Mouse (Mus musculus) natural killer cell, adult 2 months (primary cell): ENCODE results near the gene Socs7.

ENCODE experiments used
- DNase-seq, 2 experiments: peaks; one replicate each; pipeline ENCODE4 v3.0.0; 2022; ENCODE audit warnings: low spot score in 2 of 2

Gene Socs7

DNA sequence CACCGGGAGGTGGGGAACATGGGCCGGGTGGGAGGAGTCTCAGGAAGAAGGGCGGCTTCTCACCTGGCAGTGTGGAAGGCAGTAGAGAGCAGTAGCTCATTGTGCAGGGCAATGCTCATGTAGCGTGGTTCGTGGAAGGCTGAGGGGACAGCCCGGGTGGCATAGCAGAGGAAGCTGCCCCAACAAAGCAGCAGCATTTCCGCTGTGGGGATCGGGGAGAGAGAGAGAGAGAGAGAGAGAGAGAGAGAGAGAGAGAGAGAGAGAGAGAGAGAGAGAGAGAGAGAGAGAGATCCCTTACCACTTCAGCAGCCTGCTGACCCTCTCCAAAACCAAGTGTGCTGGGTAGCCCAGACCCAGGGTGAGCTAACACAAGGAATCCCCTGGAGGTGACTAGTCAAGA, 19.2 kb upstream of the Socs7 start:
- DNase-seq, result no peak

DNA sequence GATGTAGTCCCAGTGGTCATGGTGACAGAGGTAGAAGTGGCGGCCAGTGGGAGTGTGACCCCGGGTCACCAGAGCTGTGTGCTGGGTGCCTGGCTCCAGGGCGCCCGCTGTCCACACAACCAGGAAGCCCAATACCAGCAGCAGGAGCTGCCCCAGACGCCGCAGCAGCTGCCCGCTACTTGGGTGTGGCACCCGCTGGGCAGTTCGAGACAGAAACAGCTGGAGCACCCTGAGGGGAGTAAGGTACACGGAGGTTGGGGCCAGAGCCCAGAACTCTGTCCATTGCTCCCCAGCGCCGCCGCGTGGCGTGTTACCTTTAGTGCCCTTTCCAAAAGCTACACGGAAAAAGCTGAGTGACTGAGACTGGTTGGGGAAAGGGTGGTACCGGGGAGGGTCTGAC, 18.7 kb upstream of the Socs7 start:
- peak; percentile 31 to 39 for DNase-seq

DNA sequence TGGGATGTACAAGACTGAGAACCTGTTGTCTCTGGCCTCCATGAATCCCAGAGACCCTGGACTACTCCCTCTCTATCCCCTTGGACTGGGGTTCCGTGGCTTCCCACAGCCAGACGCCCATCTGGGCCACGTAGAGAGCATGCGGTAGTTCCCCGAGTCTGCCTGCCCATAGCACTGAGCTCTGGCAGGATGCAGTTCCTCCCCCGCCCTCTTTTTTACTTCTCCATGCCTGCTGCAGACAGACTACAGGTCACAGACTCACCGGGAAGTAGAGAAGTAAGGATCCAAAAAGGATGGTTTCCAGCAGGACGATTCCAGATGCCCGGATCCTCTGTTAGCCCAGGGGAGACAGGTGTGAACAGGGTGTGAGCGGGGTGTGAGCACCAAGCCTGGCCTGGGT, 16.9 kb upstream of the Socs7 start:
- no peak for DNase-seq

DNA sequence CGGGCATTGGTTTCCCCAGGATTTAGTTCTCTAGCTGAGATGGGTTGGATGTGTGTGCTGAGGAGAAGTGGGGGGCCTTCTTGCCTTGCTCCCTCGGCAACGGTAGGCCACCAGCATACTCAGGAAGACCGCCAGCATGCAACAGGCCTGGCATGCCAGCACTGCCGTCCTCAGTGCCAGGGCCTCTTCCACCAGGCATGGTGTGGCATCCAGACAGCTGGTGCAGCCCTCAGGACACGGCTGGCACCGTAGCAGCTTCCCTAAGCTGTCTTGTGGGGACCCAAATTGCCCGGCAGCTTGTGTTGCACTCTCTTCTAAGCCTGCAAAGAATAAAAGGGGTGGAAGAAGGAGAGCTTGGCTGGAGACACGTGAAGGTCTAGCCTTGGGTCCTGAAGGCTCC, 16.0 kb upstream of the Socs7 start:
- no peak for DNase-seq

DNA sequence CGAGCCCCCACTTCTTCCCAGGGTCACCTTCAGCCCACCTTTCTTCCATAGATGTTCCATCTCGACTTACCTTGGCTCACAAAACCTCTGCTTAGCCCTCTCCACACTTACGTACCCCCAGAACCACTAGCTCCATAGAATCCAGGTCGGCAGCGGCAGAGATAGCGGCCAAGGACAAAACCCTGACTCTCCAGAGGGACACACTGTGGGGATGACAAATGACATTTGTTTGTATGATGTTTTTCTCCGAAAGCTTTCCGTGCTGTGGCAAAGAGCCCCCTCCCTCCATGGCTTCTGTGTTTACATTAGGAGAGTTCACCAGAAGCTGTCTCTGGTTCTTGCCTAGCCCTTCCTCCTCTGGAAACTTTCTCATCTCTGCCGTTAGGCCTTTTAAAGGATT, 15.1 kb upstream of the Socs7 start:
- no peak for DNase-seq

DNA sequence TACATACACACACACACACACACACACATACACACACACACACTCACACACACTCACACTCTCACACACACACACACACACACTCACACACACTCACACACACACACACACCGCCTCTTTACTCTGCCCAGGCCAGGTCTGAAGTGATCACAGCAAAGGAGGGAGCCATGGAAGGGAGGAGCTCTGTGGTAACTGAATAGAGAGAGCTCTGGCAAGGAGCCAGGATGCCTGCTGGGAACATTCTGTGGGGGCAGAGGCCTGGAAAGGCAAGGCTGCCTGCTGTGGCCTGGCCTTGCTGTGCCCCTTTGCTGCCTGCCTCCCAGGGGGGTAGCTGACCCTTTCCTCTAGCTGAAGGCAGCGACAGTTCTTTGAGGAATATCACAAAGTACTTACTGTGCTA, 12.3 kb upstream of the Socs7 start:
- DNase-seq, result no peak

DNA sequence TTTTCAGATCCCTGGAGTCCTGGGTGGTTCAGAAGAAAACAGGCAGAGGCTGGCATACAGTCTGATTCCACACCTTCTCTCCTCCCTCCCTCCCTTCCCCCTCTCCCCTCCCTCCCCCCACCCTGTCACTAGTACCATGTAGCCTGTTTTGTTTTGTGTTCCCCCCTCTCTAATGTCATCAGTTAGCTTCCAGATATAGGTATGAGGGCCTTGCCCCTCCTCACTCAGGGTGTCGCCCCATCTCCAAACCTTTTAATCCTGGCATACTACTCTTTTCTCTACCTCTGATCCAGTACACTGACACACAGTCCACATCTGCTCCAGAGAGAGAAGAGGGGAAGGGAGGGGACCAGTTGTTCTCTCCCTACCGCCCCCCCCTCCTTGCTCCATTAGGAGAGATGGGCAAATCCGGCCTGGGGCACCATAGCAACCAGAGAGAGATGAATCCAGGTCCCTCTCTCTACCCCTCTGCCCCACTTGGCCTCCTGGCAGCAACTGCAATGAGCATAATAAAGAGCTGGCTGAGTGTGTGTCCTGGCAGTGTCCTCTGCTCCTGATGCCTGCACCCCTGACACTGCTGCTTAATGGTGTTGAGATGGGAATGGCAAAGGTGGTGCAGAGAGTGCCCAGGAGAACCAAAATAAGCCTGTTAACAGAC, 10.2 kb upstream of the Socs7 start, which contains the start of gene Gpr179:
Gene Gpr179, minus strand, starts transcription at position 51 of the 658 bp plus-strand sequence.
- no peak for DNase-seq

DNA sequence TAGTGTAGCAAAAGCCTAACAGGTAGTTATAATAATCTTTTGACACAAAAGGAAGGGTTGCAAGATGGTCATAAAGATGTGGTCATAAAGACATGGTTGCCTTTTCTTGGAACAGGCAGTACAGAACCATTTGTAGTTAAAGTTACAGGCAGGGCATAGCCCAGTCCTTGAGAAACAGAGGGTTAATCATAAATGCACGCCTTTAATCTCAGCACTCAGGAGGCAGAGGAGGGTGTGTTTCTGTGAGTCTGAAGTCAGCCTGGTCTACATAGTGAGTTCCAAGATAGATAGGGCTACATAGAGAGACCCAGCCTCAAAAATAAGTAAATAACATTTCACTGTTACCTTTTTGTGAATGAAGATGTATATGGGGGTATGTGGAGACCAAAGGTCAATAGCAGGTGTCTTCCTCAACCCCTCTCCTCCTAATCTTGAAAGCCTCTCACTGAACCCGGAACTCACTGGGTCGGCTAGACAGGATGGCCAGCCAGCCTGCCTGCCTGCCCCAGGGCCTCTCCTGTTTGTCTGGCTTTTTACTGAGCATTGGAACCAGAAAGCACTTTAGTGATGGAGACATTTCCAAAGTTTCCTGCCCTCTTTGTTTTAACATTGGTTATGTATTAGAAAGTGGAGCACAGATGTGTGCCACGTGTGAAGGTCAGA, 9.3 kb upstream of the Socs7 start:
- no peak for DNase-seq

DNA sequence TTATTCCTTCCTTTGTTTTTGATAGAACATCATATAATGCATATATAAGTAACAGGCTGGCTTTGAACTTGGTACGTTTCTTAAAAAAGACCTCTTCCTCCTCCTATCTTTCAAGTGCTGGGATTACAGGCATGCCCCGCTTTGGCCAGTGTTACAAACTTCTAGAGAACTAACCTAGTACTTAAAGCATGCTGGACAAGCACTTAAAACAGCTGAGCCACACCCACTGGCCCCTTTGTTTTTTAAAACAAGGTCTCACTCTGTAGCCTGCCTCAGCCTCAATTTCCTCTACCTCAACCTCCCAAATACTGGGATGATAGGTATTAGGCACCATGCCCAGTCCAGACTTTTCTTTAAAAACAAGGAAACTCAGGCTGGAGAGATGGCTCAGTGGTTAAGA, 7.7 kb upstream of the Socs7 start:
- no peak for DNase-seq

DNA sequence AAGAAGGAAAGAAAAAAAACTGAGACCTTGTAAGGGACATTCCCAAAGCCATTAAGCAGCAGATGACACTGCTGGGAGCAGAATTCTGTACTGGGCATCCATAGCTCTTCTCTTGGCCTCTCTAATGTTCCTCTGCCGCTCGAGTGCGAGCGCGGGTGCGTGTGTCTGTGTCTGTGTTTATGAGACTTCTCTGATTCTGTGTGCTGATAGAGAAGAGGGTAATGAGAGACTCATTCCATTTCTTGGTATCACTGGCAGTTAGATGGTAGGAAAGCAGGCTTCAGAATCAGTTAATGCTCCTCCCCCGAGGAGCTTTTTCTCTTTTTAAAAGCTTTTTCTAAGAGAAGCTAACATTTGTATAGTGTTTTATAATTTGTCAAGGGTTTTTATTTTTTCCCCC, 7.1 kb upstream of the Socs7 start:
- no peak for DNase-seq

DNA sequence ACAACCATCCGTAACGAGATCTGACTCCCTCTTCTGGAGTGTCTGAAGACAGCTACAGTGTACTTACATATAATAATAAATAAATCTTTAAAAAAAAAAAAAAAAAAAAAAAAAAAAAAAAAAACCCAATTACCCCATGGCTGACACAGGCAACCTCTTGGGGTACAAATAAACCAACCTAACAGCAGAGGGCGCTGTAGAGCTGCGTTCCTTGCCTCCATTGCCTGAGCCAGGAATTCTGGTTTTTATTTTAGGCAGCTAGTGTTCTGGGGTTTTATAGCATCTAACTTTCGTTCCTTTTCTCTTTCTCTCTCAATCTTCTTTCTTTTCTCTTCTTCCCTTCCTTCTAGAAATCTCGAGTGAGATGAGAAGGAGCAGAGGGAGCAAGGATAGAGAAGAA, 4.7 kb upstream of the Socs7 start:
- peak; percentile 68 to 76 for DNase-seq

DNA sequence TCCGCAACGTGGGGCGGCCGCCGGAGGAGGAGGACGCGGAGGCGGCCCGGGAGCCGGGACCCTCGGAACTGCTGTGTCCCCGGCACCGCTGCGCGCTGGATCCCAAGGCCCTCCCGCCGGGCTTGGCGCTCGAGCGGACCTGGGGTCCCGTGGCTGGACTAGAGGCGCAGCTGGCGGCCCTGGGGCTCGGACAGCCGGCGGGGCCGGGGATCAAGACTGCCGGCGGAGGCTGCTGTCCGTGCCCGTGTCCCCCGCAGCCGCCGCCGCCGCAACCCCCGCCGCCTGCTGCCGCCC, 245 bp downstream of the Socs7 start:
- peak in 1 of 2 experiments; percentile 21 for DNase-seq

DNA sequence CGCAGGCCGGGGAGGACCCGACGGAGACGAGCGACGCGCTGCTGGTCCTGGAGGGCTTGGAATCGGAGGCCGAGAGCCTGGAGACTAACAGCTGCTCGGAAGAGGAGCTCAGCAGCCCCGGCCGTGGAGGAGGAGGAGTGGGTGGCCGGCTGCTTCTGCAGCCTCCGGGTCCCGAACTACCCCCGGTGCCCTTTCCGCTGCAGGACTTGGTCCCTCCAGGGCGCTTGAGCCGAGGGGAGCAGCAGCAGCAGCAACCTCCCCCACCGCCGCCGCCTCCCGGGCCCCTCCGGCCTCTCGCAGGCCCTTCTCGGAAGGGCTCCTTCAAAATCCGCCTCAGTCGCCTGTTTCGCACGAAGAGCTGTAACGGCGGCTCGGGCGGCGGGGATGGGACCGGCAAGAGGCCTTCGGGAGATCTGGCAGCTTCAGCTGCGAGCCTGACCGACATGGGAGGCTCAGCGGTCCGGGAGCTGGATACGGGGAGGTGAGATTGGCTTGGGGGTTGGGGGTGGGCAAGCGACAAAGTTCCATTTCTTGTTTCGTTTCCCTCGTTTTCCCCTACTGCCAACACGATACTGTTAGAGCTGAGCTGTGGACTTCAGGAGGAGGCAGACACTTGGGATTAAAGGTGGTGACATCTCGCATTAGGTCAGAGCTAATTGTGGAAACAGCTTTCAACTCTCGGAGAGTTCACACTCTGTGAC, 742 bp downstream of the Socs7 start:
- peak in 1 of 2 experiments; percentile 28 for DNase-seq

DNA sequence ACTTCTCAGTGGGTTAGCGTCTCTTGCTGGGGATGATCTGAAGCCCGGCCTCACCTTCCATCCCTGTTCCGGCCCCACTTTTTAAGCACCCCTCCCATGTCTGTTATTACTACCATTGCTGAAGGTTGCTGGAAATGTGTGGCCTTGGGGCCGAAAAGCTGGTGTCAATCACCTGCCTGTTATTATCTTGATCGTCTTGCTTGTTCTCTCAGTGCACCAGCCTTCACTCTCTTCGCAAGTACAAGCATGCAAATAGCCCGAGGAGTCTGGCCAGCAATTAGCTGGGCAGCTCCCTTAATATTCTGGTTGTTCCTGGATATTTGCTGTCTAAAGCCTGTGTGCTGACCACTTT, 1.3 kb downstream of the Socs7 start:
- no peak for DNase-seq

DNA sequence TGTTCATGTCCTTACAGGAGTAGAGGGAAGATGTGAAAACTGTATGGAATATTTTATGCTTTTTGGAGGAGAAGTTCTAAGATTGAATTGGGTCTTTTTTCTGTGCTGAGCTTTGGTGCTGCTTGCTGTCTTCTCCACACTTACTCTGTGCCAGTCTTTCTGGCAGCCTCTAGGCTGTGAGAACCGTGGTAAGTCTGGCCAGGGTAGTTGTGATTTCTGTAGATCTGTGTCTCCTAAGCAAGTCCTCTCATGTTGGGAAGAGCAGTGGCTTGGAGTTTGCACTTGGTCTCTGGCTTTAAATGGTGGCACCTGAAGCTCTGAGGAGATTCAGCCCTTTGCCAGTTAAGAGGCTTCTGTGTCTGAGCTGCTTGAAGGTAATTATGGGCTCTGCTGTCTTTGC, 3.2 kb downstream of the Socs7 start:
- DNase-seq, result no peak

DNA sequence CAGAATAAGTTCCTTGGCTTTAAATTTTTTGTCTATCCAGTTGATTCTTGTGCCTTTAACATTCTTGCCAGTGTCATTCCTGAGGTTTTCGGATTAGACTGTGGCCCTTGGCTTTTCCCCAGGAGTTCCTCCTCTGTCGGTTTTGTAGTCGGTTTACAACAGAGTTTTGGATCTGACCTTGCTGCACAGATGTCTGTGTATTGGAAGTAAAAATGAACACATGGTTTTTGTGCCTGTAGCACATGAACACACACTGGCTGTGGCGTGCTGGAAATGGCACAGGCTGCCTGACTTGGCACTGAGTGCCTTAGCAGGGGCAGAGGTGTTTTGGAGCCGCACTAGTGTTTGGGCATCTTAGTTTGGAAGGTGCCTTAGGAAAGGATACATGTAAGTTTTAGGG, 6.2 kb downstream of the Socs7 start:
- DNase-seq, result no peak

DNA sequence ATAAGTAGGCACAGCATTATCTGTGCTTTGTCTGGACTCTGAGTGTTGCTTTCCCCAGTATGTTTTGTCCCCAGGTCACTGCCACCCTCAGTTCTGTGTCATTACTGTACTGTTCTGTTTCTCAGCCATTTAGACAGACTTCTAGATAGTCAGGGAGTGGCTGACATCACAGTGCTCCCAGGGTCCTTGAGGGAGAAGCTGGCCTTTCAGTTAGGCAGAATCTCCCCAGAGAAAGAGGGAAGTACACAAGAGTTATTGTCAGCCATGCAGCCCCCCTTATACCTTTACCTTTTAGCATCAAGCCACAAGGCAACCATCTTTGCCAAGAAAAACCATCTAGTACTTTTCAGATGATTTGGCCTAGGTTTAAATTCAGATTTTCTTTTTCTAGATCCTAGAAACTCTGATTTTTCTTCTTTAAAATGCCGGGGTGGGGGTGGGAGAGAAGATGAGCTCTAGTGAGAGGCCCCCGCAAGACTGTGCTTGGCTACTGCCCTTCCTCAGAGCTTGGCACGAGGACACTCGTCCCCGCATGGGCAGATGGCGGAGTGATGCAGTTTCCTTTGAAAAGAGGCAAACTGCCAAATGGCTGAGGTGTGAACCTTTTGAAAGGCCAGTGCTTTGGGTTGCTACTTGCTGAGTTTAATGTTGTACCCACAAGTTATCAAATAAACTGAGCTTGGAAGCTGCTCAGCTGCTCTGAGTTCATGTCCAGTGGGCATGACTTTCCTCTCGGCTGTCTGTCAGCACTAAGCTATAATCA, 8.2 kb downstream of the Socs7 start:
- peak in 1 of 2 experiments; percentile 23 for DNase-seq

DNA sequence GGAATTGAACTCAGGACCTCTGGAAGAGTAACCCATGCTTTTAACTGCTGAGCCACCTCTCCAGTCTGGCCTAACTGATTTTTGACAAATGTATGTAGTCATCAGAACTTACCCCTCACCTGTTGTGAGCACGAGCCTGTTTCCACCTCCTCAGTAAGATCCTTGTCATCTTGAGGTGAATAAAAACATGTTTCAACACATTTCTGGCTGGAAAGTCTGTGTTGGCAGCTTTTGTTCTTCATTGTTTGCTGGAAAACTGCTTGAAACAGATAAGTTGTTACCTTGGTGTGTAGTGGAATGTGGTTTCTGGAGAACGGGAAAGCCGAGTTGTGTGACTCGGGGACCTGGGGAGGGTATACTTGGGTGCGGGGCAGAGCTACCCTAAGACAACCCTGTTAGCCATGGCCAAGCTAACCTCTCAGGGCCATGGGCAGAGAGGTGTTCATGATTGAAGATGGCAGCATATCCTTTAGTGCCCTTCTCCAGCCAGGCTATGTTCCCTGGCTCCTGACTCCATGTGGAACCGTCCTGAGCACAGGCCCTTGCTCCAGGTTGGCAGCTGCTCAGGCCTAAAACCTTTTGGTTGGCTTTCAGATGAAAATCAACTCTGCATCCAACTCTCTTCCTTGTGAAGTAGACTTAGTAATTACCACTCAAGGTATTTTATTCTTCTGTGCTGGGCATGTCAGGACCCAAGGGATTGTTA, 10.0 kb downstream of the Socs7 start:
- no peak for DNase-seq

DNA sequence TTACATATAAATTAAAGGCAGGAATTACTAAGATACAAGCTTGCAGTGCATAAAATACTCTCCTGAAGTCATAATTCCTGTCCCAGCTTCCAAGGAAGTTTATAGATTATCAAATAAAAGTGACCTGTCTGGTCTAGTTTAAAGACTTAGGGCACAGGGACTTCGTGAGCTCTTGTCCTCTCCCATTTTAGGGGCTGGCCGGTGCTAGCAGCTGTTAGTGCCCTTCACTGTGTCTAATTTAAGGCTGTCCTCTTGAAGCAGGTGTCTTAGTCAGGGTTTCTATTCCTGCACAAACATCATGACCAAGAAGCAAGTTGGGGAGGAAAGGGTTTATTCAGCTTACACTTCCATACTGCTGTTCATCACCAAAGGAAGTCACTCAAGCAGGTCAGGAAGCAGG, 11.1 kb downstream of the Socs7 start:
- no peak for DNase-seq

DNA sequence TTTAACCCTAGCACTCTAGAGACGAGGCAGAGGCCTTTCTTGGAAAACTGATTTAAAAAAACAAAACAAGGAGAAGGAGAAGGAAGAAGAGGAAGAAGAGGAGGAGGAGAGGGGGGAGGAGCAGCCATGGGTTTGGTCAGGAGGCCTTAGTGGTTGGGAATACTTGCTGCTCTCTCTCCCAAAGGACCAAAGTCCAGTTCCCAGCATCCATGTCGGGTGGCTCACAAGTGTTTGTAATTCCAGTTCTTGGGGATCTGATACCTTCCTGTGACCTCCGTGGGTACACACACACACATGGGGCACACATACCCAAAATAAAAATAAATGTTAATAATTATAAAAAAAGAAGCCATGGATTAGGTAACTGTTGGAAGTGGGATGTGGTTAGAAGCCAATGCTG, 17.7 kb downstream of the Socs7 start:
- DNase-seq, result no peak

DNA sequence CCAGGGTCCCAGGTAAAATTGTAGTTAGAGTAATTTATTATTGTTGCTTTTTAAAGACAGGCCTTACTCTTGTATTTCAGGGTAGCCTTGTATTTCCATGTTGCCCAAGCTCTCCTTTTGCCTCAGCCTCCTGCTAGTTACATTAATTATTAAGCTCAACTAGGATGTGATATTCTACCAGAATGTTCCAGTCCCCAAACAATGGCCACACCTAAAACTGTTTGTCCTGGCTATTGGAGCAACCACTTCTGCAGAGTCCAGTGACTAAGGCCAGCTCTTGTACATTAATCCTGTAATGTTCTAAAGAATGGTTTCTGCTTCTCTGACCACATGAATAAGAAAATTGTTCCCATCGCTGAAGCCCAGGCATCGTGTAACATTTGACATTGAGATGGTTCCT, 20.7 kb downstream of the Socs7 start:
- no peak for DNase-seq

DNA sequence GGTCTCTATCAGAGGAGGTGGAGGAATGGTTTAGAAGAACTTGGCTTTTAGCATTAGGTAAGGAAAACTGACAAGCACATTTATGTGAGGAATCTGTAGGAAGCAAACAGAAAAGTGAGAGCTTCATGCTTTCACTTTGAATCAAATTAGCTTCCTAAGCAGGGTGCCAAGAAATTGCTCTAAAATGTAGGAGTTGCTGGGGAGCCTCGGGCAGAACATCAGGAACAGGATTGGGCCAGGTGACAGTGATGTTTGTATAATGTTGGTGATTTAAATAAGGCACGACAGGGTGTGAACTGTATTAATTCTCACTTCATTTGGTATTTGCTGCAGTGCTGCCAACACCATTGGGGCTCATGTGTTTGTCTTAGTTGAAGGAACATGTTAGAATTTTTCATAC, 21.4 kb downstream of the Socs7 start:
- DNase-seq, result no peak
